Mouse (Mus musculus): ENCODE measurements around the gene Pon1.

DNA sequence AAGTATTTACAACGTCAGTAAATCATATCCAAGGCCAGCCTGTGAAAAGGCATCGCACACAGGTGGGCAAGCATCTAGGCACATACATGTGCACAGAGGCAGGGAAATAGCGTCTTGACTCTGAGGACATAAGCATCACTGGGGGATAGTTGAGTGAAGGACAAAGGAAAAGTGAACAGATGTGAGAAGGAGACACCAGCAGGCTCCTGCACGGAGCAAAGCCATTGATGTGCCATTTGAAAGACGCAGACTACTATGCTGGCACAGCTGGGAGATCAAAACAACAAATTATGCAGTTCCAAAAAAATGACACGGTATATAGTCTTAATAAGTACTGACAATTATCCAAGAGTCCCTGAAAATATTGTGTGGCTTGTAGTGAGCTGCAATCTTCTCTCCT is 6.2 kb downstream of the Pon1 start:
- TF ChIP-seq E2F4 (IDR thresholded peaks at IDR 0.05; ENCODE audit: insufficient read depth): no peak
- TF ChIP-seq POLR2A (IDR thresholded peaks at IDR 0.05; ENCODE audit: insufficient read length, low read depth): no peak
- no peak for TF ChIP-seq TCF3 (IDR thresholded peaks at IDR 0.05; ENCODE audit: insufficient read length, low read depth)
- TF ChIP-seq CEBPB (IDR thresholded peaks at IDR 0.05; ENCODE audit: insufficient read depth, poor library complexity, severe bottlenecking): no peak
- TF ChIP-seq SRF (IDR thresholded peaks at IDR 0.05; ENCODE audit: control insufficient read depth, insufficient read length, low read depth): no peak
- TF ChIP-seq POLR2AphosphoS2 (IDR thresholded peaks at IDR 0.05; ENCODE audit: insufficient read length, low read depth): no peak
- no peak for TF ChIP-seq MYOG (IDR thresholded peaks at IDR 0.05; ENCODE audit: control insufficient read depth in 1 of 3, insufficient read depth in 1 of 3, insufficient read length in 2 of 3, low read depth in 2 of 3)
